Mouse (Mus musculus): Measurements from ENCODE around the gene Serpina1b. TPM values are rescaled to one million over a fixed set of nuclear protein-coding genes. Genes with fewer than 3 reads are reported as not detected.
A peak's percentile ranks its signal among the peaks of the same experiment; 100 is the strongest.
"Not testable (repeated sequence)": the region's sequence is repeated elsewhere in the genome, so short reads cannot be mapped to it uniquely, and the experiment has no call there.

Gene Serpina1b
- under 1 TPM in 1 of 2 experiments, not detected in 1; 0.19 TPM for total RNA-seq (2021)

- intact Hi-C loops (cut with DNase I); DNase-seq: not testable (repeated sequence)
Measured at GRCm38 (mm10) chr12:103830273-103830672, at the start of gene Serpina1b. Gene Serpina1b, minus strand, starts transcription at chr12:103830373.

GRCm38 (mm10) chr12:103866873-103867272 lies 36.7 kb upstream of the Serpina1b start:
- intact Hi-C loops (cut with DNase I); DNase-seq: not testable (repeated sequence)

- DNase-seq; intact Hi-C loops (cut with DNase I): not testable (repeated sequence)
Measured at GRCm38 (mm10) chr12:103863101-103863974, 33.2 kb upstream of the Serpina1b start, which contains the start of gene Serpina1a. Gene Serpina1a, minus strand, starts transcription at chr12:103863562.

- intact Hi-C loops (cut with DNase I), result no loop called here
- DNase-seq, result no peak
Measured at GRCm38 (mm10) chr12:103860976-103861375, 30.8 kb upstream of the Serpina1b start.

GRCm38 (mm10) chr12:103860571-103860970 lies 30.4 kb upstream of the Serpina1b start:
- intact Hi-C loops (cut with DNase I); DNase-seq: not testable (repeated sequence)

GRCm38 (mm10) chr12:103859584-103859983 lies 29.4 kb upstream of the Serpina1b start:
- DNase-seq; intact Hi-C loops (cut with DNase I): not testable (repeated sequence)

- intact Hi-C loops (cut with DNase I); DNase-seq: not testable (repeated sequence)
Measured at GRCm38 (mm10) chr12:103853032-103853431, 22.9 kb upstream of the Serpina1b start.

GRCm38 (mm10) chr12:103827661-103828372 lies 2.4 kb downstream of the Serpina1b start:
- intact Hi-C loops (cut with DNase I); DNase-seq: not testable (repeated sequence)

GRCm38 (mm10) chr12:103823826-103824225 lies 6.3 kb downstream of the Serpina1b start:
- DNase-seq; intact Hi-C loops (cut with DNase I): not testable (repeated sequence)

- intact Hi-C loops (cut with DNase I); DNase-seq: not testable (repeated sequence)
Measured at GRCm38 (mm10) chr12:103773246-103773851, 56.8 kb downstream of the Serpina1b start, which contains the start of gene Serpina1d. Gene Serpina1d, minus strand, starts transcription at chr12:103773592.

GRCm38 (mm10) chr12:103770597-103770996 lies 59.6 kb downstream of the Serpina1b start:
- intact Hi-C loops (cut with DNase I); DNase-seq: not testable (repeated sequence)

GRCm38 (mm10) chr12:103763083-103763482 lies 67.1 kb downstream of the Serpina1b start:
- DNase-seq; intact Hi-C loops (cut with DNase I): not testable (repeated sequence)

- not testable (repeated sequence) for DNase-seq
Measured at GRCm38 (mm10) chr12:103760316-103760715, 69.9 kb downstream of the Serpina1b start.

GRCm38 (mm10) chr12:103745957-103746356 lies 84.2 kb downstream of the Serpina1b start:
- DNase-seq; intact Hi-C loops (cut with DNase I): not testable (repeated sequence)

More at GRCm38 (mm10) chr12:103760316-103760715, 69.9 kb downstream of the Serpina1b start:
- intact Hi-C loops (cut with DNase I), result not testable (repeated sequence)

- intact Hi-C loops (cut with DNase I); DNase-seq: not testable (repeated sequence)
Measured at GRCm38 (mm10) chr12:103737791-103738580, 92.2 kb downstream of the Serpina1b start.

GRCm38 (mm10) chr12:103735566-103735965 lies 94.6 kb downstream of the Serpina1b start:
- DNase-seq; intact Hi-C loops (cut with DNase I): not testable (repeated sequence)

GRCm38 (mm10) chr12:103735101-103735500 lies 95.1 kb downstream of the Serpina1b start:
- intact Hi-C loops (cut with DNase I); DNase-seq: not testable (repeated sequence)

- intact Hi-C loops (cut with DNase I), result loop anchor here (2.0 kb wide), 1 partner anchor 167 kb away; no protein-coding TSS in a partner anchor
- no peak for DNase-seq
Measured at GRCm38 (mm10) chr12:103711537-103711936, 118.6 kb downstream of the Serpina1b start.

GRCm38 (mm10) chr12:103710405-103710804 lies 119.8 kb downstream of the Serpina1b start:
- peak in 1 of 2 experiments; percentile 5 for DNase-seq
- intact Hi-C loops (cut with DNase I), result loop anchor here (2.0 kb wide), 1 partner anchor 166 kb away; no protein-coding TSS in a partner anchor

Data from heart, postnatal 10 days (tissue).